Mouse (Mus musculus) cortical plate, adult 2 months (tissue): ENCODE data around the gene Gng12.

Experiments
- CTCF ChIP-seq: fragments of 200-500 bp; IDR thresholded peaks from 2 replicates; pipeline ENCODE4 v1.5.1; 2011; ENCODE audit warnings: mild to moderate bottlenecking, control low read depth, low read length; ENCODE audit not compliant: insufficient read depth; ENCODE audit errors: extremely low read depth
- POLR2A ChIP-seq: fragments of 200-500 bp; IDR thresholded peaks from 2 replicates; pipeline ENCODE4 v1.6.1; 2011; ENCODE audit warnings: mild to moderate bottlenecking, low read length, control low read depth; ENCODE audit not compliant: insufficient read depth; ENCODE audit errors: extremely low read depth

GRCm38 (mm10) chr6:66986063-66986462, 89.9 kb downstream of the Gng12 start:
- TF ChIP-seq CTCF (no peak), POLR2A (no peak)
